Mouse (Mus musculus) testis, adult 2 months (tissue): ENCODE measurements at regions not wholly inside any gene's neighbourhood (a gene's known extent, or its start where the extent isn't known, plus 50 kb on each side); places are given as distances from the start of the nearest gene placed in this dataset.

Source experiments
- CTCF ChIP-seq: fragments of 200-500 bp; IDR thresholded peaks from 2 replicates; pipeline ENCODE4 v1.5.1; 2012; ENCODE audit warnings: low read depth, mild to moderate bottlenecking, inconsistent platforms, low read length, moderate library complexity; ENCODE audit not compliant: control insufficient read depth, insufficient read depth, insufficient replicate concordance
- POLR2A ChIP-seq: fragments of 200-500 bp; IDR thresholded peaks from 2 replicates; pipeline ENCODE4 v1.6.1; 2012; ENCODE audit warnings: low read depth, mild to moderate bottlenecking, inconsistent platforms, low read length, moderate library complexity; ENCODE audit not compliant: control insufficient read depth

GRCm38 (mm10) chr3:21937281-21938035 is 139.0 kb upstream of the Tbl1xr1 start:
- TF ChIP-seq CTCF (no peak), POLR2A (no peak)
